Mouse (Mus musculus) bone marrow, adult 2 months (tissue): Measurements from ENCODE around the gene Gm5294. TPM values are rescaled to one million over a fixed set of nuclear protein-coding genes. Genes with fewer than 3 reads are reported as not detected.
A peak's percentile ranks its signal among the peaks of the same experiment; 100 is the strongest.

Experiments
- H3K27ac ChIP-seq: fragments of 200-500 bp; 2 replicates; pipeline ENCODE4 v1.5.1; 2012; ENCODE audit warnings: low read depth, mild to moderate bottlenecking, control low read depth, inconsistent platforms, low read length; ENCODE audit not compliant: control insufficient read depth, poor library complexity, insufficient read depth
- H3K4me1 ChIP-seq: fragments of 200-500 bp; 2 replicates; pipeline ENCODE4 v1.6.1; 2011; ENCODE audit warnings: low read length; ENCODE audit not compliant: control insufficient read depth, insufficient read depth
- H3K4me3 ChIP-seq: fragments of 200-500 bp; replicated peaks from 2 replicates; pipeline ENCODE3; 2011; ENCODE audit warnings: mild to moderate bottlenecking, low read depth, low read length, control low read depth; ENCODE audit not compliant: control insufficient read depth
- CTCF ChIP-seq: fragments of 200-500 bp; IDR thresholded peaks from 2 replicates; pipeline ENCODE4 v1.5.1; 2011; ENCODE audit warnings: low read length, control low read depth; ENCODE audit not compliant: control insufficient read depth, insufficient read depth
- POLR2A ChIP-seq: fragments of 200-500 bp; IDR thresholded peaks from 2 replicates; pipeline ENCODE4 v1.6.1; 2011; ENCODE audit warnings: low read depth, mild to moderate bottlenecking, control low read depth, low read length, borderline replicate concordance; ENCODE audit not compliant: control insufficient read depth
- WGBS: fragments of 180-500 bp; shearing (Covaris S2); methylation state at CpG from one replicate; pipeline ENCODE4 v1.1.7; 2018; 5-methylcytosine and 5-hydroxymethylcytosine counted together
- polyA plus RNA-seq: library from polyadenylated mRNA; stranded (reverse); fragments of >200 nt; gene quantifications from 2 replicates; pipeline ENCODE4 v1.2.4, GENCODE M21; 2011; ENCODE audit warnings: low replicate concordance; ENCODE audit not compliant: missing spikeins, insufficient read depth, insufficient read length

The Gm5294 gene
- polyA plus RNA-seq, result not detected in 2 replicates

DNA sequence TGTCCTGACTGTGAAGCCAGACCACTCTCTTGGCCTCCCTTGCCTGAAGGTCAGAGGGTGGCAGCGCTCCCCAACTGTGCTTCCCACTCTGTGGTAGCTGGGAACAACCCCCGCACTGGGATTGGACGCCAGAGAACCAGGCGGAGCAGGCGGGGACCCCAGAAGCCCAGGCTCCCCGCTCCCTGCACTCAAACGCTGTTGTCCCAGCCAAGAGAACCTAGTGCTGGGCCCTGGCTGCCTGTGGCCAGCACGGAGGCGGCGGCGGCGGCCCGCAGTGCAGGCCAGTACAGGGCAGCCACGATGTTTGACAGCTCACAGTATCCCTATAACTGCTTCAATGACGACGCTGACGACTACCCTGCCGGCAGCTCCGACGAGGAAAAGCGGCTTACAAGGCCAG, at the start of gene Gm5294:
TSS of gene Gm5294 (plus strand) at position 301 of the 400 bp plus-strand sequence.
- no peaks in the 10 kb centered on the region for H3K4me1 ChIP-seq
- WGBS, result 39% methylated on average over 21 of the region's 21 CpGs
- no peak for TF ChIP-seq POLR2A
- TF ChIP-seq CTCF, result no peak
- H3K4me3 ChIP-seq, result peak within 1 kb of the TSS; percentile 58
- no peak within 1 kb of the TSS for H3K27ac ChIP-seq

DNA sequence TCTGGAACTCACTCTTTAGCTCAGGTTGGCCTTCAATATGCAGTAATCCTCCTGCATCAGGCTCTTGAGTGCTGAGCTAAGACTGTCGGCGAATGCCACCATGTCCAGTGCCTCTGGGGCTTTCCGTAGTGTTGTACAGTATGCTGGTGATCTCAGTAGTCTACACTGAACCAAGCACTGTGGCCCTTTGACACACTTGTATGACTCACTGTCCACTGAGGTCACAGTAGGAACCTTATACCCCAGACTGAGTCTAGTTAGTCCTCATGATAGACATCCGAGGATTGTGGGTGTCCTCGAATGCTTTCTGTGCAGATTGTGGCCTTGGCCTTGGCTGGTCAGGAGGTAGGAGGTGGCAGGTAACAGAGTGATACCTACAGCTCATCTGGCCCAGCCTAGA, 44.8 kb upstream of the Gm5294 start:
- peaks cover 4% of the 10 kb centered on the region; the same call in 1 of the 2 replicates for H3K4me1 ChIP-seq
- H3K4me3 ChIP-seq, result no peak overlapping the region
- 87% methylated on average over 5 of the region's 5 CpGs for WGBS
- no peak overlapping the region for H3K27ac ChIP-seq
- no peak for TF ChIP-seq POLR2A
- no peak for TF ChIP-seq CTCF

DNA sequence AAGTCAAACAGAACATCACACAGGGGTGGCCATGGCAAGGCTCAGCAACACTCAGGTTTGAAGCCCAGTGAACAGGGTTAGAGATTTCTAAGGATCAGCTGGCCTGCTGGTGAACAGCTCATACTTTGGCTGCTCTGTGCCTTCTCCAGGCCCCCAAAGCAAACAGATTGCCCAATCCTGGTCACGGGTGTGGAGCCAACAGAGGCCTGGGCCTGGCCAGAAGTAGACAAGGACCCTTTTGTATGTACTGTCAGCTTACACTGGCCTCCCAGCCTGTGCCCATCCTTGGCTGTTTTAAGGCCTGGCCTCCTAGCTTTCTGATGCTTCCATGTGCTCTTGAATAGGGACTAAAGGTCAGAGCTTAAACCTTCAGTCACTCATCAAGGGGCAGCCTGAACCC, 43.5 kb upstream of the Gm5294 start:
- Histone ChIP-seq H3K4me1 (peaks cover 4% of the 10 kb centered on the region; the same call in 1 of the 2 replicates), H3K4me3 (no peak overlapping the region), H3K27ac (no peak overlapping the region)
- no peak for TF ChIP-seq POLR2A
- TF ChIP-seq CTCF, result no peak
- WGBS, result 26% methylated on average over 1 of the region's 1 CpGs

GRCm38 (mm10) chr5:138778731-138779463, 41.0 kb upstream of the Gm5294 start:
- Histone ChIP-seq H3K4me1 (peaks cover 4% of the 10 kb centered on the region; the same call in 1 of the 2 replicates), H3K4me3 (no peak overlapping the region), H3K27ac (no peak overlapping the region)
- 62% methylated on average over 9 of the region's 9 CpGs for WGBS
- TF ChIP-seq POLR2A, result no peak
- no peak for TF ChIP-seq CTCF

GRCm38 (mm10) chr5:138779655-138780054, 40.2 kb upstream of the Gm5294 start:
- Histone ChIP-seq H3K4me1 (peaks cover 4% of the 10 kb centered on the region; the same call in 1 of the 2 replicates), H3K4me3 (no peak overlapping the region), H3K27ac (no peak overlapping the region)
- 24% methylated on average over 3 of the region's 3 CpGs for WGBS
- no peak for TF ChIP-seq POLR2A
- no peak for TF ChIP-seq CTCF

GRCm38 (mm10) chr5:138782697-138783096, 37.2 kb upstream of the Gm5294 start:
- 86% methylated on average over 1 of the region's 1 CpGs for WGBS

DNA sequence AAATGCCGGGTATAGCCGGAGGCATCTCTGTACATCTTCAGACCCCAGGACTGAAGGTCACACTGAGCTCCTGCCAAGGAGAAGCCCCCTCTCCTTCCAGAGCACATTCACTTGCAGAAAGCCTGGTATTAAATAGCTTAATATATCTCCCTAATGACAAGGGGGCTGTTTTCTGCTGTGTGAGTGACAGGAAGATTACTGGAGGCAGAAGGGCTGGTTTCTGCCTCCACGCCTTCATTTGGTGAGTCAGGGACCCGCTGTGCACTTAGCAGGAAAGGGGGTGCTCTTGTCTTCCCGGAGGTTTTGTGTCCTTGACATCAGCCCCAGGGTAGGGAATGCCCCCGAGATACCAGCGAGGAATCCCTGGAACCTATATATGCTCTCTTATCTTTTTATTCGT, 36.7 kb upstream of the Gm5294 start:
- no peak for TF ChIP-seq POLR2A
- no peak for TF ChIP-seq CTCF
- no peak overlapping the region for H3K27ac ChIP-seq
- H3K4me3 ChIP-seq, result no peak overlapping the region
- WGBS, result 81% methylated on average over 8 of the region's 8 CpGs
- H3K4me1 ChIP-seq, result peaks cover 3% of the 10 kb centered on the region; the same call in 1 of the 2 replicates

More at GRCm38 (mm10) chr5:138782697-138783096, 37.2 kb upstream of the Gm5294 start:
- Histone ChIP-seq H3K27ac (no peak overlapping the region), H3K4me1 (peaks cover 3% of the 10 kb centered on the region; the same call in 1 of the 2 replicates), H3K4me3 (no peak overlapping the region)
- TF ChIP-seq CTCF, result no peak
- no peak for TF ChIP-seq POLR2A

DNA sequence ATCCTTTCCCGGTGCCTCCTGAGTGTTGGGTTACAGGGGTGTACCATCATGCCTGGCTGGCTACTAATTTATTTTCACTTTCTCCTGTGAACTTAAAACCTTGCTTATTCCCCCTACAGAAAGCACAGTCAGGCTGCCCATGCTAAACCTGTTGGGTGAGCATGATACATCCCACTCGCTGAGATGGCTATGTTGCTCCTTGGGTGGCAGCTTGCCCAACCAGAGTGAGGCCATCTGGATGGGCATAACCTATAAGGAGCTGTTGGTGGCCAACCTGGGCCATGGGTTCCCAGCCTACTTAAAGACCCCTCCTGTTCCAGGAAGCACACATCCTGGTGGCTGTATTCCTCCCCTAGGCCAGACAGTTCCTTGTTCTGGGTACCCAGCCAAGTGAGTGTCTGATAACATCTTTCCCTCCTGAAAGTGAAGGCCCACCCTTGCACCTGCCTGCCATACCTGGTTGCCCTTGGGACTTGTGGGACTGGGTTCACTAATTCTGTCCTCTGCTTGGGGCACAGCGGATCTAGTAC, 33.8 kb upstream of the Gm5294 start:
- H3K27ac ChIP-seq, result no peak overlapping the region
- no peak overlapping the region for H3K4me3 ChIP-seq
- WGBS, result 82% methylated on average over 3 of the region's 3 CpGs
- TF ChIP-seq POLR2A, result no peak
- TF ChIP-seq CTCF, result no peak
- no peaks in the 10 kb centered on the region for H3K4me1 ChIP-seq

GRCm38 (mm10) chr5:138787648-138788047, 32.2 kb upstream of the Gm5294 start:
- WGBS, result 77% methylated on average over 7 of the region's 7 CpGs
- no peak overlapping the region for H3K27ac ChIP-seq
- no peaks in the 10 kb centered on the region for H3K4me1 ChIP-seq
- no peak overlapping the region for H3K4me3 ChIP-seq
- TF ChIP-seq POLR2A (no peak), CTCF (no peak)
